Mouse (Mus musculus): Measurements from ENCODE around the gene Hist1h2ae. TPM values are rescaled to one million over a fixed set of nuclear protein-coding genes. Genes with fewer than 3 reads are reported as not detected.

Gene Hist1h2ae
- polyA plus RNA-seq (2012; ENCODE audit: insufficient read depth, insufficient read length, missing spikeins) = 1.7 TPM in 1 of 2 replicates, not detected in the other

GRCm38 (mm10) chr13:23571022-23571503, at the start of gene Hist1h2ae, which contains the start of gene Hist1h2bg:
Gene Hist1h2ae (minus strand): TSS chr13:23571220.
Gene Hist1h2bg (plus strand): TSS chr13:23571396.
- Histone ChIP-seq H3K27ac (ENCODE audit: insufficient read depth, low read depth, low read length) (peak within 1 kb of the TSS; percentile 83), H3K4me1 (ENCODE audit: control insufficient read depth, insufficient read depth, low read length) (peaks cover 5% of the 10 kb centered on the region), H3K4me3 (ENCODE audit: insufficient read depth, low read length) (peak within 1 kb of the TSS; percentile 57)
- TF ChIP-seq POLR2A (IDR thresholded peaks at IDR 0.05; ENCODE audit: borderline replicate concordance, low read depth, low read length) (no peak), CTCF (IDR thresholded peaks at IDR 0.05; ENCODE audit: low read depth, low read length) (no peak)

GRCm38 (mm10) chr13:23620056-23620732, 49.2 kb upstream of the Hist1h2ae start:
- H3K4me3 ChIP-seq (ENCODE audit: insufficient read depth, low read length) = peak overlapping the region; percentile 64
- TF ChIP-seq POLR2A (IDR thresholded peaks at IDR 0.05; ENCODE audit: borderline replicate concordance, low read depth, low read length) = no peak
- H3K4me1 ChIP-seq (ENCODE audit: control insufficient read depth, insufficient read depth, low read length) = peaks cover 14% of the 10 kb centered on the region

DNA sequence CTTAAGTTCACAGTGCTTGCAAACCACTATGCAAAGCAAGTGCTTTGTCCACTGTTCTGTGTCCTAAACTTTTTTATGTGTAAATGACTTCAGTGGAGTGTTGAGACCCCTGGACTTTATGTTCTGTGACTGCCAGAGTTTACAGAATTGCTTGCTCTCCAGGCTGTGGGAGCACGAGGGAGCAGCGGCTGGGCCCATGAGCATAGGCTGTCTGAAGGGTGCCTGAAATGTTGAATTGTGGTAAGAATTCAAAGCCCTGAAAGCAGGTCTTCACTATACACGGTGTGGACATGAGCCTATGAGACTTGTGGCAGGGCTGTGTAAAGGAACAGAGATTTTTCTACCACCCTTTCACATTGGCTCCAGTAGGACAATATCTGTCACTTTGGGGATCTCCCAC, 40.6 kb upstream of the Hist1h2ae start:
- Histone ChIP-seq H3K4me3 (ENCODE audit: insufficient read depth, low read length) (no peak overlapping the region), H3K27ac (ENCODE audit: insufficient read depth, low read depth, low read length) (no peak overlapping the region), H3K4me1 (ENCODE audit: control insufficient read depth, insufficient read depth, low read length) (peaks cover 11% of the 10 kb centered on the region)
- TF ChIP-seq POLR2A (IDR thresholded peaks at IDR 0.05; ENCODE audit: borderline replicate concordance, low read depth, low read length) (no peak), CTCF (IDR thresholded peaks at IDR 0.05; ENCODE audit: low read depth, low read length) (no peak)

More at GRCm38 (mm10) chr13:23620056-23620732, 49.2 kb upstream of the Hist1h2ae start:
- H3K27ac ChIP-seq (ENCODE audit: insufficient read depth, low read depth, low read length) = peak overlapping the region; percentile 84

GRCm38 (mm10) chr13:23610393-23610792, 39.4 kb upstream of the Hist1h2ae start:
- Histone ChIP-seq H3K27ac (ENCODE audit: insufficient read depth, low read depth, low read length) (no peak overlapping the region), H3K4me3 (ENCODE audit: insufficient read depth, low read length) (no peak overlapping the region), H3K4me1 (ENCODE audit: control insufficient read depth, insufficient read depth, low read length) (peaks cover 13% of the 10 kb centered on the region)
- TF ChIP-seq CTCF (IDR thresholded peaks at IDR 0.05; ENCODE audit: low read depth, low read length) = no peak
- no peak for TF ChIP-seq POLR2A (IDR thresholded peaks at IDR 0.05; ENCODE audit: borderline replicate concordance, low read depth, low read length)

GRCm38 (mm10) chr13:23609844-23610243, 38.8 kb upstream of the Hist1h2ae start:
- Histone ChIP-seq H3K4me3 (ENCODE audit: insufficient read depth, low read length) (no peak overlapping the region), H3K27ac (ENCODE audit: insufficient read depth, low read depth, low read length) (no peak overlapping the region), H3K4me1 (ENCODE audit: control insufficient read depth, insufficient read depth, low read length) (peaks cover 13% of the 10 kb centered on the region)
- TF ChIP-seq CTCF (IDR thresholded peaks at IDR 0.05; ENCODE audit: low read depth, low read length) (no peak), POLR2A (IDR thresholded peaks at IDR 0.05; ENCODE audit: borderline replicate concordance, low read depth, low read length) (no peak)

DNA sequence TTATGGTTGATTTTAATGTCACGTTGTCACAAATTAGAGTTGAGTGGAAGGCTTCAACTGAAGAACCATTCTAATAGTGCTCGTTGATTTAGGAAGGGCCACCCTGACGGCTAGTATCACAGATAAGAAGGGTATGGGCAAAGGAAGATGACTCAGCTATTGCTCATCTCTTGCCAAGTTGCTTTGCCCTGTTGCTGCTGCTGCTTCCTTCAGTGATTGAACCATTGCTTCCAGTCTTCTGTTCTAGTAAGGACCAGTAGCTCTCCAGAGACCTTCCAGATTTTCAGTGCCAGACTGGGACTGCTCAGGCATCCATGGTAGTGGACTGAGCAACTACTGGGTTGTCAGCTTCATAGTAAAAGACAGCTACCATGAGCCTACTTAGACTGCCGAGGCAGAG, 38.2 kb upstream of the Hist1h2ae start:
- TF ChIP-seq POLR2A (IDR thresholded peaks at IDR 0.05; ENCODE audit: borderline replicate concordance, low read depth, low read length) (no peak), CTCF (IDR thresholded peaks at IDR 0.05; ENCODE audit: low read depth, low read length) (no peak)
- Histone ChIP-seq H3K4me3 (ENCODE audit: insufficient read depth, low read length) (no peak overlapping the region), H3K27ac (ENCODE audit: insufficient read depth, low read depth, low read length) (no peak overlapping the region)

GRCm38 (mm10) chr13:23605052-23605451, 34.0 kb upstream of the Hist1h2ae start:
- H3K4me1 ChIP-seq (ENCODE audit: control insufficient read depth, insufficient read depth, low read length) = peaks cover 13% of the 10 kb centered on the region
- no peak for TF ChIP-seq CTCF (IDR thresholded peaks at IDR 0.05; ENCODE audit: low read depth, low read length)
- no peak for TF ChIP-seq POLR2A (IDR thresholded peaks at IDR 0.05; ENCODE audit: borderline replicate concordance, low read depth, low read length)
- no peak overlapping the region for H3K27ac ChIP-seq (ENCODE audit: insufficient read depth, low read depth, low read length)
- no peak overlapping the region for H3K4me3 ChIP-seq (ENCODE audit: insufficient read depth, low read length)

More for the DNA sequence above, 38.2 kb upstream of the Hist1h2ae start:
- peaks cover 13% of the 10 kb centered on the region for H3K4me1 ChIP-seq (ENCODE audit: control insufficient read depth, insufficient read depth, low read length)

DNA sequence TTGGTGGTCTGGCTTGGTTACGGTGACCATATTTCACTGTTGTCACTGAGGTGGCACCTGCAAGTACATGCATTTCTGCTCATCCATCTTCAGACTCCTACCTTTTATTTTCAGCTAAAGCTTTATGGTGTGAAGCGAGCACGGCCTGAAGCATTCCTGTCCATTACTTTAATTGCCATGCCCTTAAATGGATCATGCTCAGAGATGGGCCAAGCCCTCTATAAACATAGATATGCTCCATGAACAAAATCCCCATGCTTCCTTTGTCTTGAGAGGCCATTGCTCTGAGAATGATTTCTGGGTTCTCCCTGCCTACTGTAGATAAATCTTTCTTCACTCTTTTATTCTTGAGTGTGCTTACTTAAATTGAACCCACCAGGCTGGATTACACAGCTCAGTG, 33.4 kb upstream of the Hist1h2ae start:
- Histone ChIP-seq H3K27ac (ENCODE audit: insufficient read depth, low read depth, low read length) (no peak overlapping the region), H3K4me3 (ENCODE audit: insufficient read depth, low read length) (no peak overlapping the region), H3K4me1 (ENCODE audit: control insufficient read depth, insufficient read depth, low read length) (peaks cover 8% of the 10 kb centered on the region; the same call in 1 of the 2 replicates)
- TF ChIP-seq CTCF (IDR thresholded peaks at IDR 0.05; ENCODE audit: low read depth, low read length) (no peak), POLR2A (IDR thresholded peaks at IDR 0.05; ENCODE audit: borderline replicate concordance, low read depth, low read length) (no peak)

- TF ChIP-seq CTCF (IDR thresholded peaks at IDR 0.05; ENCODE audit: low read depth, low read length) = no peak
- TF ChIP-seq POLR2A (IDR thresholded peaks at IDR 0.05; ENCODE audit: borderline replicate concordance, low read depth, low read length) = no peak
- Histone ChIP-seq H3K4me3 (ENCODE audit: insufficient read depth, low read length) (no peak overlapping the region), H3K4me1 (ENCODE audit: control insufficient read depth, insufficient read depth, low read length) (peaks cover 5% of the 10 kb centered on the region; the same call in 1 of the 2 replicates), H3K27ac (ENCODE audit: insufficient read depth, low read depth, low read length) (no peak overlapping the region)
Observed at GRCm38 (mm10) chr13:23603182-23603699, 32.2 kb upstream of the Hist1h2ae start.

GRCm38 (mm10) chr13:23597957-23598356, 26.9 kb upstream of the Hist1h2ae start:
- peaks cover 4% of the 10 kb centered on the region for H3K4me1 ChIP-seq (ENCODE audit: control insufficient read depth, insufficient read depth, low read length)
- no peak for TF ChIP-seq POLR2A (IDR thresholded peaks at IDR 0.05; ENCODE audit: borderline replicate concordance, low read depth, low read length)
- peak; percentile 51; the same call in 1 of the 2 replicates for TF ChIP-seq CTCF (IDR thresholded peaks at IDR 0.05; ENCODE audit: low read depth, low read length)
- no peak overlapping the region for H3K27ac ChIP-seq (ENCODE audit: insufficient read depth, low read depth, low read length)
- no peak overlapping the region for H3K4me3 ChIP-seq (ENCODE audit: insufficient read depth, low read length)
